In the genomic region with DNA sequence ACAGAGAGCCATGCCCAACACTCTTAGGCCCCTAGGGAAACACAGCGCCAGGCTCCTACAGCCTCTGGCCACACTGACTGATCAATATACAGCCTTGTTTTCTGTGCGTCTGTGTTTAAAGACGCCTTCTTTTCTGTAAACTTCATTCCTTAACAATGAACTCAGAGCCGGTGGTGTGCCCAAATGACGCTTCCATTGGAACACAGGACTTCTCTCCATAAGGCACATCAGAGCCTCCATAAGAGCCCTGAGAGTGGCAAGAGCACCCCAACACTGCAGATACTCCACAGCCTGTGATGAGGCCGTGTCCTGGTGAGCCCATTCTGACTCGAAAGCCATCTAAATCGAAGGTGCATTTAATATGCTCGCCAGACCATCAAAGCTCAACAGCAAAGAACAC, we compare ENCODE assay signal across 16 mouse cellular contexts.
"Had no signal": no experiment of that assay in that cellular context is flagged by ENCODE, and none has a peak within 500 bp of the region (broad histone marks: within the 10 kb centered on the region; RNA-seq: fewer than 3 reads in every experiment).

No protein-coding gene starts in this region.

- H3K9ac ChIP-seq: neural tube, embryonic 13.5 days; neural tube, embryonic 15.5 days; stomach, embryonic 15.5 days had no signal

- H3K36me3 ChIP-seq: neural tube, embryonic 13.5 days; neural tube, embryonic 15.5 days; stomach, embryonic 15.5 days had no signal

- DNase-seq: retina, postnatal 1 day; right cerebral cortex, adult 18-20 months; right cerebral cortex, postnatal 14 days; right cerebral cortex, postnatal 25 days; right cerebral cortex, postnatal 4 days; spleen, adult 18-20 months; thymus, adult 18-20 months; thymus, adult 2 months; thymus, postnatal 14 days; thymus, postnatal 25 days; thymus, postnatal 36 days; thymus, postnatal 4 days had no signal

- H3K27me3 ChIP-seq: neural tube, embryonic 13.5 days; neural tube, embryonic 15.5 days; stomach, embryonic 15.5 days had no signal

- H3K27ac ChIP-seq: neural tube, embryonic 13.5 days; neural tube, embryonic 15.5 days; stomach, embryonic 15.5 days; stomach, postnatal 0 days had no signal

- H3K4me2 ChIP-seq: neural tube, embryonic 13.5 days; neural tube, embryonic 15.5 days; stomach, embryonic 15.5 days had no signal

- H3K4me3 ChIP-seq: neural tube, embryonic 13.5 days; neural tube, embryonic 15.5 days; stomach, embryonic 15.5 days had no signal

- H3K9me3 ChIP-seq: neural tube, embryonic 13.5 days; neural tube, embryonic 15.5 days; stomach, embryonic 15.5 days had no signal

- H3K4me1 ChIP-seq: neural tube, embryonic 13.5 days; neural tube, embryonic 15.5 days; stomach, embryonic 15.5 days had no signal
